Mouse (Mus musculus) embryonic fibroblast, embryonic 13.5 days (primary cell): Measurements from ENCODE around the gene Dctpp1. TPM values are rescaled to one million over a fixed set of nuclear protein-coding genes. Genes with fewer than 3 reads are reported as not detected.
A peak's percentile ranks its signal among the peaks of the same experiment; 100 is the strongest.

Source experiments
- H3K27ac ChIP-seq: 2 replicates; pipeline ENCODE4 v1.5.1; 2012; ENCODE audit warnings: low read length, control low read depth, inconsistent platforms; ENCODE audit not compliant: insufficient read depth
- H3K4me1 ChIP-seq: 2 replicates; pipeline ENCODE4 v1.6.1; 2011; ENCODE audit warnings: low read length; ENCODE audit not compliant: control insufficient read depth, insufficient read depth
- H3K4me3 ChIP-seq: 2 replicates; pipeline ENCODE4 v1.5.1; 2011; ENCODE audit warnings: mild to moderate bottlenecking, control low read depth, low read length; ENCODE audit not compliant: insufficient read depth
- CTCF ChIP-seq: IDR thresholded peaks from 2 replicates; pipeline ENCODE4 v1.5.1; 2011; ENCODE audit warnings: mild to moderate bottlenecking, control low read depth, low read length, moderate library complexity, borderline replicate concordance; ENCODE audit not compliant: insufficient read depth
- POLR2A ChIP-seq: IDR thresholded peaks from 2 replicates; pipeline ENCODE4 v1.6.1; 2011; ENCODE audit warnings: low read depth, mild to moderate bottlenecking, control low read depth, low read length, moderate library complexity
- polyA plus RNA-seq: library from polyadenylated mRNA; stranded (reverse); fragments of >200 nt; gene quantifications from 2 replicates; pipeline ENCODE4 v1.2.4, GENCODE M21; 2011; ENCODE audit warnings: low read depth; ENCODE audit not compliant: missing spikeins, insufficient read length

Gene Dctpp1
- 29.0 and 30.6 TPM in 2 replicates for polyA plus RNA-seq

- peak within 1 kb of the TSS; percentile 88 for H3K4me3 ChIP-seq
- 0 out of 2 replicates have a peak, but pooled peaks cover 2% of the 10 kb centered on the region for H3K4me1 ChIP-seq
- TF ChIP-seq CTCF (peak; percentile 67), POLR2A (peak; percentile 94)
- no peak within 1 kb of the TSS for H3K27ac ChIP-seq
These were observed at the start of gene Dctpp1 for GRCm38 (mm10) chr7:127260309-127261111. Gene Dctpp1 (minus strand): TSS chr7:127260709.

- H3K4me3 ChIP-seq = no peak overlapping the region
- no peak overlapping the region for H3K27ac ChIP-seq
- no peaks in the 10 kb centered on the region for H3K4me1 ChIP-seq
- TF ChIP-seq POLR2A = no peak
- TF ChIP-seq CTCF = no peak
These were observed 49.4 kb upstream of the Dctpp1 start for GRCm38 (mm10) chr7:127309951-127310350.

GRCm38 (mm10) chr7:127308887-127309286 is 48.4 kb upstream of the Dctpp1 start:
- no peaks in the 10 kb centered on the region for H3K4me1 ChIP-seq
- TF ChIP-seq CTCF = no peak
- no peak for TF ChIP-seq POLR2A

GRCm38 (mm10) chr7:127308431-127308830 is 47.9 kb upstream of the Dctpp1 start:
- no peak overlapping the region for H3K27ac ChIP-seq
- TF ChIP-seq CTCF (no peak), POLR2A (no peak)

More at GRCm38 (mm10) chr7:127308887-127309286, 48.4 kb upstream of the Dctpp1 start:
- no peak overlapping the region for H3K27ac ChIP-seq
- H3K4me3 ChIP-seq = no peak overlapping the region

GRCm38 (mm10) chr7:127297586-127298193 is 37.2 kb upstream of the Dctpp1 start:
- Histone ChIP-seq H3K4me1 (no peaks in the 10 kb centered on the region), H3K27ac (no peak overlapping the region), H3K4me3 (no peak overlapping the region)
- TF ChIP-seq POLR2A (no peak), CTCF (no peak)

More at GRCm38 (mm10) chr7:127308431-127308830, 47.9 kb upstream of the Dctpp1 start:
- Histone ChIP-seq H3K4me3 (no peak overlapping the region), H3K4me1 (no peaks in the 10 kb centered on the region)

- Histone ChIP-seq H3K4me3 (no peak overlapping the region), H3K27ac (no peak overlapping the region), H3K4me1 (no peaks in the 10 kb centered on the region)
- no peak for TF ChIP-seq POLR2A
- TF ChIP-seq CTCF = no peak
These were observed 36.5 kb upstream of the Dctpp1 start for GRCm38 (mm10) chr7:127296786-127297555.

- H3K4me1 ChIP-seq = no peaks in the 10 kb centered on the region
- TF ChIP-seq CTCF (no peak), POLR2A (no peak)
- no peak within 1 kb of the TSS for H3K4me3 ChIP-seq
- H3K27ac ChIP-seq = no peak within 1 kb of the TSS
These were observed 35.6 kb upstream of the Dctpp1 start, which contains the start of gene Itgal for GRCm38 (mm10) chr7:127296098-127296497. Gene Itgal (plus strand): TSS chr7:127296260.

- H3K4me1 ChIP-seq = no peaks in the 10 kb centered on the region
- TF ChIP-seq POLR2A (no peak), CTCF (no peak)
- no peak overlapping the region for H3K4me3 ChIP-seq
- no peak overlapping the region for H3K27ac ChIP-seq
These were observed 29.6 kb upstream of the Dctpp1 start for GRCm38 (mm10) chr7:127290142-127290541.

- no peak overlapping the region for H3K4me3 ChIP-seq
These were observed 28.8 kb upstream of the Dctpp1 start for GRCm38 (mm10) chr7:127289306-127289705.

GRCm38 (mm10) chr7:127287940-127288339 is 27.4 kb upstream of the Dctpp1 start:
- H3K4me3 ChIP-seq = no peak overlapping the region
- no peak overlapping the region for H3K27ac ChIP-seq
- TF ChIP-seq CTCF (no peak), POLR2A (no peak)
- no peaks in the 10 kb centered on the region for H3K4me1 ChIP-seq

More at GRCm38 (mm10) chr7:127289306-127289705, 28.8 kb upstream of the Dctpp1 start:
- no peak for TF ChIP-seq CTCF
- TF ChIP-seq POLR2A = no peak
- Histone ChIP-seq H3K27ac (no peak overlapping the region), H3K4me1 (no peaks in the 10 kb centered on the region)
